Mouse (Mus musculus): ENCODE measurements around the gene Mrpl28. TPM values are rescaled to one million over a fixed set of nuclear protein-coding genes. Genes with fewer than 3 reads are reported as not detected.

Mrpl28 gene
- polyA plus RNA-seq, 2 experiments: 58.0 to 121 TPM

DNA sequence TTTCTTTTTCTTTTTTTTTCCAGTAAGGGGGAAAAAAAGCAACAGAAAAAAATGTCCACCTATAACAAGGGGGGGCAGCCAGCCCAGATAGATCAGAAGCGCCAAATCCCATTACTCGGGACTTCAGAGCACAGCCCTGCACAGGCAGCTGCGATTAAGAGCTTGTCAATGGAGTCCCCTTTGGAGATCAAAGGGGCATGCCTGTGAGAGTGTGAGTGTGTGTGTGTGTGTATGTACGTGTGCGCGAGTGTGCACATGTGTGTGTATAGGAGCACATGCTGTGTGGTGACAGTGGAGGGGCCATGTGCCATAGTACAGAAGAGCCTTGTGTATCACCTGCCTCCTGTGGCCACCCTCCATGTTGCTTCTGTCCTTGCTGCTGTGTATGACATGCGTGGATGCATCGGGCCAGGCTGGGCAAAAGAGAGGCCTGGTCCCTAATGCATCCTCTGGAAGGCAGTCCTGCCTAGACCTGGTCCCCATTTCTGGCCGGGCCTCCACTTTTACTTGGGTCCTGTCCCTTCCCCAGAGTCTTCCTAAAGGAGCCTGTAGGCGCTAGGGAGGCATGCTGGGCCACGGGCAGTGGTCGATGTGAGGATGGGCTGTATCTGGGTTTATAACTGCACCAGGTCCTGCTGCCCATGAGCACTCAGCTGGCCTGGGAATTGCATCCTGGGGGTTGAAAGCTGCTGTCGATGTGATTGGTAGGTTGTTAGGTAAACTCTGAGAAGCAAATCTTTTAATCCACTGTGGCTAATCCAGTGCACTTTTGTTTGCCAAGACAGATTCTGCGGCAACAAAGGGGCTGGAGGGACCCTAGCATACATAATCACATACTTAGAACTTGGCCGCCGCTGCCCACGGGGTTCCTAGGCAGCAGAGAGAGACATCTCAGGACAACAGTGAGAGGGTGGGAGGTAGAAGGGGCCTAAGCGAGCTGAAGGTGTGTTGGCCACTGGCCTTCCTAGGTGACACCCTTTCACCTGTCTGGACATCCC is 8.9 kb downstream of the Mrpl28 start:
- no peak overlapping the region for H3K27ac ChIP-seq
- DNase-seq (ENCODE audit: low read depth in 3 of 3, low spot score in 3 of 3) (no peak), ATAC-seq (ENCODE audit: insufficient read depth) (no peak)
- H3K9me3 ChIP-seq (ENCODE audit: control insufficient read depth, low read length): no peaks in the 10 kb centered on the region
- no peak for TF ChIP-seq EP300 (IDR thresholded peaks at IDR 0.05; ENCODE audit: low read depth)
- no peak for TF ChIP-seq CTCF (IDR thresholded peaks at IDR 0.05; ENCODE audit: low read depth)
- H3K9ac ChIP-seq (replicated peaks): no peak overlapping the region
- 84% methylated on average over 18 of the region's 18 CpGs for WGBS (ENCODE audit: insufficient replicate concordance)
- H3K4me1 ChIP-seq (replicated peaks; ENCODE audit: control insufficient read depth in 2 of 2, insufficient read depth in 2 of 2, low read length in 1 of 2): no peaks in the 10 kb centered on the region
- no peak overlapping the region for H3K4me2 ChIP-seq (ENCODE audit: low read depth)
- no peaks in the 10 kb centered on the region for H3K27me3 ChIP-seq (ENCODE audit: control insufficient read depth, insufficient read depth, low read length)
- peaks cover 7% of the 10 kb centered on the region for H3K36me3 ChIP-seq (replicated peaks; ENCODE audit: control insufficient read depth, insufficient read depth, low read depth)
- H3K4me3 ChIP-seq (ENCODE audit: insufficient read depth in 1 of 2, low read depth in 2 of 2, low read length in 2 of 2): no peak overlapping the region

DNA sequence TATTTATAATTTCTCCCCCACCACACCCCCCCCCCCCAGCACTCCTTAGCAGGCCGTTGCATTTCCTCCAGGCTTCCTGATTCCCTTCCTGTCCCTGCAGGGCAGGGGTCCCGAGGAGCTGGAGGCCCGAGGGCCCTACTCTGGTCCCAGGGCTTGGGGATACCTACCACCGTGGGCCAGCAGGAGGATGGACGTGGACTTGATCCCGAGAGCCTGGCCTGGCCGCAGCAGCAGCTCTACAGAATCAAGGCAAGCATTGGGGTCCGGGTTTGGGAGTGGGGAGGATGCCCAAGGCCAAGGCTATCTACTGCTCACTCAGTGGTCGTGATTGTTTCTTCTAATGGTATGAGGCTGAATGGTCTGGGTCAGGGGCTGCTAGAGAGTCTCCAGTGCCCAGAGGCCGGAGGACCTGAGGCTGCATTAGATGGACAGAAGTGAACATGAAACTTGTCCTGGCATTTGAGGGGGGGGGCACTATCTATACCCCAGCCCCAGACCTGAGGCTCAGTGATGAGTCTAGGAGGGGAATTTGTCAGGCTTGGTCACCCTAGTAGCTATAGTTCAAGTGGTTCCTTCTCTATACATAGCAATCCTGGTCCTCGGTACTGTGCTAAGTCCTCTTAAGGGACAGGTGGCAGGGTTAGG is 13.9 kb downstream of the Mrpl28 start:
- DNase-seq (ENCODE audit: low read depth in 3 of 3, low spot score in 3 of 3) (no peak), ATAC-seq (ENCODE audit: insufficient read depth) (no peak)
- H3K4me2 ChIP-seq (ENCODE audit: low read depth): peak overlapping the region; percentile 79
- 0 out of 4 replicates have a peak overlapping the region, but pooled peaks of 1 of the 2 experiments have one; percentile 62 for H3K4me3 ChIP-seq (ENCODE audit: insufficient read depth in 1 of 2, low read depth in 2 of 2, low read length in 2 of 2)
- H3K27me3 ChIP-seq (ENCODE audit: control insufficient read depth, insufficient read depth, low read length): no peaks in the 10 kb centered on the region
- TF ChIP-seq EP300 (IDR thresholded peaks at IDR 0.05; ENCODE audit: low read depth): no peak
- TF ChIP-seq CTCF (IDR thresholded peaks at IDR 0.05; ENCODE audit: low read depth): no peak
- 67% methylated on average over 11 of the region's 11 CpGs for WGBS (ENCODE audit: insufficient replicate concordance)
- H3K4me1 ChIP-seq (replicated peaks; ENCODE audit: control insufficient read depth in 2 of 2, insufficient read depth in 2 of 2, low read length in 1 of 2): peaks cover 12 to 13% of the 10 kb centered on the region in 2 experiments
- H3K36me3 ChIP-seq (replicated peaks; ENCODE audit: control insufficient read depth, insufficient read depth, low read depth): no peaks in the 10 kb centered on the region
- H3K9ac ChIP-seq (replicated peaks): no peak overlapping the region; the same call in 1 of the 2 replicates
- no peaks in the 10 kb centered on the region for H3K9me3 ChIP-seq (ENCODE audit: control insufficient read depth, low read length)
- H3K27ac ChIP-seq: no peak overlapping the region

DNA sequence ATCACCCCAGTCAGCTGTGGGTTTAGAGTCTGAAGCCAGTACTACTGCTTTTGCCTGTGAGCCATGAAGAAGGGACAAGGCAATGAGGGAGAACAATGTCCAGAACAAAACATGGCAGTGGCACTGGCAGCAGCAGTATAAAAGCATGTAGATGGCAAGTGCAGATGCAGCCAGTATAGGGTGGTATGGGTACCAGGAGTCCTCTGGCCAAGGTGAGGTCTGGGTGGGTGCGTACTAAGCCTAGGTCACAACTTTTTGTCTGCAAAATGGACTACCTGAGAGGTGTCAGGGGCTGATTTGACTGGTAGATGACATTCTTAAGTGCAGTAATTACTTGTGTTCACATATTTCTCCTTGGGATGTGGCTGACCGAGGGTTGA is 14.4 kb downstream of the Mrpl28 start:
- Histone ChIP-seq H3K27me3 (ENCODE audit: control insufficient read depth, insufficient read depth, low read length) (no peaks in the 10 kb centered on the region), H3K27ac (peak overlapping the region; percentile 38), H3K36me3 (replicated peaks; ENCODE audit: control insufficient read depth, insufficient read depth, low read depth) (peaks cover 3% of the 10 kb centered on the region), H3K4me2 (ENCODE audit: low read depth) (peak overlapping the region; percentile 79), H3K4me1 (replicated peaks; ENCODE audit: control insufficient read depth in 2 of 2, insufficient read depth in 2 of 2, low read length in 1 of 2) (peaks cover 12 to 13% of the 10 kb centered on the region in 2 experiments), H3K4me3 (ENCODE audit: insufficient read depth in 1 of 2, low read depth in 2 of 2, low read length in 2 of 2) (peak overlapping the region; percentile 62 to 91), H3K9ac (replicated peaks) (peak overlapping the region; percentile 80), H3K9me3 (ENCODE audit: control insufficient read depth, low read length) (no peaks in the 10 kb centered on the region)
- ATAC-seq (ENCODE audit: insufficient read depth) (no peak), DNase-seq (ENCODE audit: low read depth in 3 of 3, low spot score in 3 of 3) (no peak)
- no peak for TF ChIP-seq EP300 (IDR thresholded peaks at IDR 0.05; ENCODE audit: low read depth)
- WGBS (ENCODE audit: insufficient replicate concordance): 63% methylated on average over 2 of the region's 2 CpGs

DNA sequence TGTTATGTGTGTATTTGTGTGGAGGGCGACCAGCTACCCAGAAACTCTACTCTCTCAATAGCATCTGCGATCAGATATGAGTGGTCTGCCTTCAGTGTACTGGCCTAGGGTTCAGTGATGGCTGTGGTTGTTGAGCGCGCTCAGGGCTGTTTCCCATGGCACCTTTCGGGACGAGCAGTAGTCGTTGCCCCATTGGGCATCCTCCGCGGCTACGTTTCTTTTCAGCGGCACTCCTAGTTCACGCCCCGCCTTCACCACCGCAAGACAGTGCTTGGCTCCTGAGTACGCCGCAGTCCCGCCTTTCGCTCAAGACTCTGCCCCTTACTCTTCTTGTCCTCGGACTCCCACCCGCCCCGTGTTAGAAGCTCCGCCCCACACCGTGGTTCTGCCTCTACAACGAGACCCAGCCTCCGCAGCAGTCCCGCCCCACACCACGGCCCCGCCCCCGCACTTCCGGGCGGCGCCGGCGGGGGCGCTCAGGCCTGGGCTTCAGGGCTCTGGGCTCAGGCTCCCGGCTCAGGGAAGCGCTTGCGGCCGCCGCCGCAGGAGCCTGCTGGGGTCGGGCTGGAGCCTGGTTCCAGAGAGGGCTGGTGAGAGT is 15.0 kb downstream of the Mrpl28 start, which contains the start of gene Axin1:
TSS of gene Axin1 (plus strand) at position 450 of the 598 bp plus-strand sequence.
- ATAC-seq (ENCODE audit: insufficient read depth): peak; percentile 96
- H3K36me3 ChIP-seq (replicated peaks; ENCODE audit: control insufficient read depth, insufficient read depth, low read depth): peaks cover 9% of the 10 kb centered on the region
- TF ChIP-seq EP300 (IDR thresholded peaks at IDR 0.05; ENCODE audit: low read depth): no peak
- peak; percentile 60 for TF ChIP-seq CTCF (IDR thresholded peaks at IDR 0.05; ENCODE audit: low read depth)
- peak within 1 kb of the TSS; percentile 80 for H3K9ac ChIP-seq (replicated peaks)
- H3K4me1 ChIP-seq (replicated peaks; ENCODE audit: control insufficient read depth in 2 of 2, insufficient read depth in 2 of 2, low read length in 1 of 2): peaks cover 12 to 13% of the 10 kb centered on the region in 2 experiments
- peak within 1 kb of the TSS; percentile 89 to 91 for H3K4me3 ChIP-seq (ENCODE audit: insufficient read depth in 1 of 2, low read depth in 2 of 2, low read length in 2 of 2)
- peak; percentile 91 to 95 (median 94) for DNase-seq (ENCODE audit: low read depth in 3 of 3, low spot score in 3 of 3)
- H3K9me3 ChIP-seq (ENCODE audit: control insufficient read depth, low read length): no peaks in the 10 kb centered on the region
- H3K4me2 ChIP-seq (ENCODE audit: low read depth): peak within 1 kb of the TSS; percentile 79
- under 1% methylated on average over 42 of the region's 42 CpGs for WGBS (ENCODE audit: insufficient replicate concordance)
- no peaks in the 10 kb centered on the region for H3K27me3 ChIP-seq (ENCODE audit: control insufficient read depth, insufficient read depth, low read length)
- peak within 1 kb of the TSS; percentile 38 for H3K27ac ChIP-seq

All from liver, embryonic 14.5 days (tissue).